ENCODE assay signal across 8 mouse cellular contexts in the genomic region with DNA sequence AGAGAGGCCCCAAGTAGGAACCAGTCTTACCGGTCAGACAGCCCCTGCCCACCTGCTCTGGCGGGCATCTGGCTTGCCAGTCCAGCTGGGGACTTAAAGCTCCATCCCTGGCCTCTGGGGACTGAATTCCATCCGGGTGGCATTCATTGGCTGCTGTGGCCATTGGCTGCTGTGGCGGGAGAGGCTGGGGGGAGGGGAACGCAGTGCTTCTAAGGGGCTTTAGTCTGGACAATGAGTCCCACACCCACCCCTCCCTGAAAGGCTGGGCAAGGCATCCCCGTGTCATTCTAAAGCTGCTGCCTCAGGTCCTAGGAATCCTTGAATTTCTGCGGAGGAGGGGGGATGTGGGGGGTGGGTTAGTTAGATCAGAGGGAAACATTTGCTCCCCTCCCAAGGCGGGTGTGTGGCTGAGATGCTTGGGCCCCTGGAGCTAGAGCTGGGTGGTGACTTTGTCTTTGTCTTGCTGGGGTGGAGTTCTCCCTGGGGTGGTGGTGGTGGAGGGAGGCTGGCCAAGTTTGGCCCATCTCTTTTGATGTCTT. TPM values are rescaled to one million over a fixed set of nuclear protein-coding genes. Genes with fewer than 3 reads are reported as not detected.
DNase-seq lines count a peak whose midpoint lies in the region; ATAC-seq and TF ChIP-seq lines count a peak whose summit lies in the region.

No protein-coding gene starts in this region.

- H3K9me3 ChIP-seq in megakaryocyte, embryonic 14.5 days: no peaks in the 10 kb centered on the region
- no peaks in the 10 kb centered on the region for H3K9me3 ChIP-seq in hindbrain, embryonic 11.5 days (ENCODE audit: control insufficient read depth, low read length)
- no peaks in the 10 kb centered on the region for H3K9me3 ChIP-seq in limb, embryonic 14.5 days (ENCODE audit: control insufficient read depth, low read length)

- peaks cover 57% of the 10 kb centered on the region for H3K36me3 ChIP-seq in megakaryocyte, embryonic 14.5 days (replicated peaks; ENCODE audit: low read length)
- H3K36me3 ChIP-seq in hindbrain, embryonic 11.5 days (ENCODE audit: control insufficient read depth, insufficient read depth, low read length): peaks cover 16% of the 10 kb centered on the region
- H3K36me3 ChIP-seq in limb, embryonic 14.5 days (ENCODE audit: control insufficient read depth, insufficient read depth, low read length): peaks cover 52% of the 10 kb centered on the region

- peak; percentile 92 for DNase-seq in embryo, embryonic 11 days
- DNase-seq in hindbrain, embryonic 11.5 days (ENCODE audit: low spot score): peak; percentile 91
- peak; percentile 68 for DNase-seq in limb, embryonic 14.5 days (ENCODE audit: low spot score)
- DNase-seq in neural tube, embryonic 10.5 days (ENCODE audit: extremely low spot score, low spot score): peak; percentile 84

- WGBS in hindbrain, embryonic 11.5 days: under 1% methylated on average over 8 of the region's 8 CpGs
- WGBS in limb, embryonic 14.5 days: 0% methylated on average over 8 of the region's 8 CpGs

- H3K9ac ChIP-seq in hindbrain, embryonic 11.5 days (ENCODE audit: low read depth, low read length): peak overlapping the region; percentile 98
- H3K9ac ChIP-seq in limb, embryonic 14.5 days (ENCODE audit: low read depth, low read length, severe bottlenecking): peak overlapping the region; percentile 96

- no peak for TF ChIP-seq POLR2A in limb, embryonic 14.5 days (IDR thresholded peaks at IDR 0.05; ENCODE audit: borderline replicate concordance, extremely low read depth, insufficient read depth, insufficient read length)

- H3K4me1 ChIP-seq in megakaryocyte, embryonic 14.5 days: peaks cover 78% of the 10 kb centered on the region
- H3K4me1 ChIP-seq in hindbrain, embryonic 11.5 days (replicated peaks; ENCODE audit: control insufficient read depth, insufficient read depth, low read length): peaks cover 26% of the 10 kb centered on the region
- H3K4me1 ChIP-seq in limb, embryonic 14.5 days (ENCODE audit: control insufficient read depth, insufficient read depth, low read length): peaks cover 24% of the 10 kb centered on the region

- peak overlapping the region; percentile 93 for H3K4me2 ChIP-seq in hindbrain, embryonic 11.5 days (replicated peaks; ENCODE audit: low read depth, low read length)
- peak overlapping the region; percentile 99 for H3K4me2 ChIP-seq in limb, embryonic 14.5 days (replicated peaks; ENCODE audit: low read depth, low read length, severe bottlenecking)

- no peaks in the 10 kb centered on the region for H3K27me3 ChIP-seq in megakaryocyte, embryonic 14.5 days (replicated peaks)
- no peaks in the 10 kb centered on the region for H3K27me3 ChIP-seq in hindbrain, embryonic 11.5 days (ENCODE audit: control insufficient read depth, insufficient read depth, low read length)
- H3K27me3 ChIP-seq in limb, embryonic 14.5 days (ENCODE audit: control insufficient read depth, insufficient read depth, low read length): no peaks in the 10 kb centered on the region

- ATAC-seq in megakaryocyte, adult 5-6 weeks (ENCODE audit: poor library complexity, severe bottlenecking): no peak
- ATAC-seq in hindbrain, embryonic 11.5 days (ENCODE audit: low FRiP score): peak; percentile 59
- no peak for ATAC-seq in limb, embryonic 14.5 days (ENCODE audit: low FRiP score, low read depth)
- no peak for ATAC-seq in CD4-positive, CD25-positive, alpha-beta regulatory T cell, adult 4 months
- ATAC-seq in megakaryocyte progenitor cell, adult 5-6 weeks (replicated peaks; ENCODE audit: poor library complexity): no peak

- peak overlapping the region; percentile 100 for H3K27ac ChIP-seq in hindbrain, embryonic 11.5 days (ENCODE audit: low read depth, low read length)
- peak overlapping the region; percentile 79; the same call in 1 of the 2 replicates for H3K27ac ChIP-seq in limb, embryonic 14.5 days (replicated peaks; ENCODE audit: low read depth, low read length)

- peak overlapping the region; percentile 99 for H3K4me3 ChIP-seq in megakaryocyte, embryonic 14.5 days (replicated peaks)
- peak overlapping the region; percentile 96 for H3K4me3 ChIP-seq in hindbrain, embryonic 11.5 days (ENCODE audit: low read depth, low read length)
- peak overlapping the region; percentile 85 for H3K4me3 ChIP-seq in limb, embryonic 14.5 days (replicated peaks; ENCODE audit: low read length)

RNA-seq across cellular contexts. Expression of a gene that starts 4.1 kb away (rescaled TPM):
- 79.0 and 88.1 TPM in 2 replicates for polyA plus RNA-seq in megakaryocyte, embryonic 14.5 days (2012; ENCODE audit: insufficient read depth, low replicate concordance)
- total RNA-seq in megakaryocyte, adult 5-6 weeks (2015): 25.6 and 27.7 TPM in 2 replicates
- total RNA-seq in megakaryocyte, adult 5-6 weeks (2017): 27.2 and 33.2 TPM in 2 replicates
- 91.2 and 97.0 TPM in 2 replicates for polyA plus RNA-seq in hindbrain, embryonic 11.5 days (2014; fragmentation: Nextera tagmentation; extraction: Ambion mirVana)
- polyA plus RNA-seq in limb, embryonic 14.5 days (2012; rRNA removed): 52.0 and 60.2 TPM in 2 replicates
- 40.8 and 44.2 TPM in 2 replicates for polyA plus RNA-seq in limb, embryonic 14.5 days (2014; fragmentation: Nextera tagmentation; extraction: Ambion mirVana)
- 10 to 100 TPM; 14.2 to 17.7 TPM for polyA plus RNA-seq in CD4-positive, CD25-positive, alpha-beta regulatory T cell, adult 4 months (2017; shearing (Covaris generic))
- total RNA-seq in megakaryocyte progenitor cell, adult 5-6 weeks (2015): 69.4 and 77.3 TPM in 2 replicates
- 66.4 and 72.5 TPM in 2 replicates for total RNA-seq in megakaryocyte progenitor cell, adult 5-6 weeks (2017)

RNA-seq across cellular contexts. Expression of a gene that starts 26.6 kb away (rescaled TPM):
- 55.7 TPM in 1 of 2 replicates, not detected in the other for polyA plus RNA-seq in megakaryocyte, embryonic 14.5 days (2012; ENCODE audit: insufficient read depth, low replicate concordance)
- 127 and 137 TPM in 2 replicates for total RNA-seq in megakaryocyte, adult 5-6 weeks (2015)
- 119 and 124 TPM in 2 replicates for total RNA-seq in megakaryocyte, adult 5-6 weeks (2017)
- polyA plus RNA-seq in hindbrain, embryonic 11.5 days (2014; fragmentation: Nextera tagmentation; extraction: Ambion mirVana): 321 and 329 TPM in 2 replicates
- polyA plus RNA-seq in limb, embryonic 14.5 days (2012; rRNA removed): 59.7 and 73.8 TPM in 2 replicates
- 186 and 187 TPM in 2 replicates for polyA plus RNA-seq in limb, embryonic 14.5 days (2014; fragmentation: Nextera tagmentation; extraction: Ambion mirVana)
- 100 to 1,000 TPM; 175 to 190 TPM for polyA plus RNA-seq in CD4-positive, CD25-positive, alpha-beta regulatory T cell, adult 4 months (2017; shearing (Covaris generic))
- total RNA-seq in megakaryocyte progenitor cell, adult 5-6 weeks (2015): 253 and 258 TPM in 2 replicates
- 196 and 234 TPM in 2 replicates for total RNA-seq in megakaryocyte progenitor cell, adult 5-6 weeks (2017)

RNA-seq across cellular contexts. Expression of a gene that starts 37.4 kb away (rescaled TPM):
- 17.8 and 33.7 TPM in 2 replicates for polyA plus RNA-seq in megakaryocyte, embryonic 14.5 days (2012; ENCODE audit: insufficient read depth, low replicate concordance)
- total RNA-seq in megakaryocyte, adult 5-6 weeks (2015): 1.0 and 3.3 TPM in 2 replicates
- total RNA-seq in megakaryocyte, adult 5-6 weeks (2017): 2.6 and 3.8 TPM in 2 replicates
- 11.5 and 12.0 TPM in 2 replicates for polyA plus RNA-seq in hindbrain, embryonic 11.5 days (2014; fragmentation: Nextera tagmentation; extraction: Ambion mirVana)
- polyA plus RNA-seq in limb, embryonic 14.5 days (2012; rRNA removed): 13.2 and 13.3 TPM in 2 replicates
- 13.6 and 15.5 TPM in 2 replicates for polyA plus RNA-seq in limb, embryonic 14.5 days (2014; fragmentation: Nextera tagmentation; extraction: Ambion mirVana)
- 10 to 100 TPM; 54.8 to 78.5 TPM for polyA plus RNA-seq in CD4-positive, CD25-positive, alpha-beta regulatory T cell, adult 4 months (2017; shearing (Covaris generic))
- 16.6 and 20.1 TPM in 2 replicates for total RNA-seq in megakaryocyte progenitor cell, adult 5-6 weeks (2015)
- 32.9 and 55.1 TPM in 2 replicates for total RNA-seq in megakaryocyte progenitor cell, adult 5-6 weeks (2017)
